8 mouse cellular contexts compared by ENCODE assay signal in the genomic region with DNA sequence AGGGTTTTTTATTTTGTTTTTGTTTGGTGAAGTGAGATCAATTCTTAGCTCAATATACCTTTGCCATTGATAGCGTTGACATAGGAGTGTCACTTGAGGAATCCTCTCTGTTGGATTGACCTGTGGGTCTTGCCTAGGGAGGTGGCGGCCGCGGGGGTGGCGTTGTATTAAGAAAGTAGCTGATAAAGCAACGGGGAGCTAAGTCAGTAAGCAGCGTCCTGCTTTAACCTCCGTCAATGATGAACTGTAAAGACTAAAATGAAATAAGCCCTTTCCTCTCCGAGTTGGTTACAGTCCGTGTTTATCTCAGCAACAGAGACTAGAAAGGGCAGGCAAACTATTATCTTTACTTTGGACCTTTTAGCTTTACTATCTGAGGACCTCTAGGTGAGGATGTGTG. TPM values are rescaled to one million over a fixed set of nuclear protein-coding genes. Genes with fewer than 3 reads are reported as not detected.
DNase-seq lines count a peak whose midpoint lies in the region; ATAC-seq and TF ChIP-seq lines count a peak whose summit lies in the region.

No protein-coding gene starts in this region.

- H3K4me2 ChIP-seq in hindbrain, postnatal 0 days (ENCODE audit: low read depth, low read length): peak overlapping the region; percentile 77
- H3K4me2 ChIP-seq in liver, embryonic 16.5 days (ENCODE audit: low read depth, low read length): peak overlapping the region; percentile 79

- no peaks in the 10 kb centered on the region for H3K36me3 ChIP-seq in heart, embryonic 10.5 days
- peaks cover 28% of the 10 kb centered on the region for H3K36me3 ChIP-seq in G1E (replicated peaks)
- H3K36me3 ChIP-seq in hindbrain, postnatal 0 days (ENCODE audit: insufficient read depth, low read length): no peaks in the 10 kb centered on the region
- H3K36me3 ChIP-seq in liver, embryonic 16.5 days (ENCODE audit: control insufficient read depth, insufficient read depth): no peaks in the 10 kb centered on the region

- no peak for DNase-seq in heart, embryonic 10.5 days (ENCODE audit: low spot score)
- DNase-seq in heart, postnatal 25 days (ENCODE audit: low spot score): no peak
- no peak for DNase-seq in G1E (ENCODE audit: low spot score)
- DNase-seq in hindbrain, postnatal 0 days (ENCODE audit: low spot score): no peak
- DNase-seq in embryo, embryonic 10 days (ENCODE audit: low spot score): no peak
- DNase-seq in gastrocnemius, adult 8-10 months (ENCODE audit: low spot score in 2 of 2): no peak

- peaks cover 9% of the 10 kb centered on the region for H3K4me1 ChIP-seq in heart, embryonic 10.5 days
- H3K4me1 ChIP-seq in G1E (ENCODE audit: insufficient read depth, low read depth, low read length): peaks cover 45% of the 10 kb centered on the region
- 0 out of 2 replicates have a peak, but pooled peaks cover 2% of the 10 kb centered on the region for H3K4me1 ChIP-seq in embryonic fibroblast, embryonic 13.5 days (ENCODE audit: control insufficient read depth, insufficient read depth, low read length)
- 0 out of 2 replicates have a peak, but pooled peaks cover 4% of the 10 kb centered on the region for H3K4me1 ChIP-seq in hindbrain, postnatal 0 days (ENCODE audit: insufficient read depth, low read length)
- H3K4me1 ChIP-seq in liver, embryonic 16.5 days (ENCODE audit: control insufficient read depth, low read depth, low read length): peaks cover 11% of the 10 kb centered on the region

- TF ChIP-seq POLR2A in embryonic fibroblast, embryonic 13.5 days (IDR thresholded peaks at IDR 0.05; ENCODE audit: low read depth, low read length): no peak

- H3K9me3 ChIP-seq in heart, embryonic 10.5 days: no peaks in the 10 kb centered on the region
- H3K9me3 ChIP-seq in G1E (replicated peaks): no peaks in the 10 kb centered on the region
- no peaks in the 10 kb centered on the region for H3K9me3 ChIP-seq in hindbrain, postnatal 0 days (ENCODE audit: low read length)
- H3K9me3 ChIP-seq in liver, embryonic 16.5 days (replicated peaks; ENCODE audit: control insufficient read depth, low read length): no peaks in the 10 kb centered on the region

- peak overlapping the region; percentile 76 for H3K9ac ChIP-seq in hindbrain, postnatal 0 days (replicated peaks; ENCODE audit: low read length)
- peak overlapping the region; percentile 86 for H3K9ac ChIP-seq in liver, embryonic 16.5 days (ENCODE audit: low read depth, low read length)

- ATAC-seq in G1E (ENCODE audit: extremely low read depth, insufficient number of reproducible peaks, low FRiP score, poor library complexity, severe bottlenecking): 0 out of 2 replicates have a peak, but pooled peaks have one; percentile 6
- peak; percentile 27; the same call in 1 of the 2 replicates for ATAC-seq in hindbrain, postnatal 0 days
- ATAC-seq in liver, embryonic 16.5 days (ENCODE audit: low read depth): 0 out of 2 replicates have a peak, but pooled peaks have one; percentile 12

- 10% methylated on average over 10 of the region's 10 CpGs for WGBS in heart, embryonic 10.5 days
- 10% methylated on average over 10 of the region's 10 CpGs for WGBS in hindbrain, postnatal 0 days
- WGBS in liver, embryonic 16.5 days (ENCODE audit: insufficient replicate concordance): 4% methylated on average over 10 of the region's 10 CpGs

- TF ChIP-seq CTCF in G1E (IDR thresholded peaks at IDR 0.05; ENCODE audit: low read depth, low read length): no peak
- TF ChIP-seq CTCF in embryonic fibroblast, embryonic 13.5 days (IDR thresholded peaks at IDR 0.05; ENCODE audit: borderline replicate concordance, insufficient read depth, low read length): no peak
- TF ChIP-seq CTCF in hindbrain, postnatal 0 days (IDR thresholded peaks at IDR 0.05; ENCODE audit: low read depth): no peak

- peak overlapping the region; percentile 60; the same call in 1 of the 2 replicates for H3K27ac ChIP-seq in heart, embryonic 10.5 days
- no peak overlapping the region for H3K27ac ChIP-seq in embryonic fibroblast, embryonic 13.5 days (ENCODE audit: insufficient read depth, low read length)
- H3K27ac ChIP-seq in hindbrain, postnatal 0 days: peak overlapping the region; percentile 28; the same call in 1 of the 2 replicates
- H3K27ac ChIP-seq in liver, embryonic 16.5 days (ENCODE audit: low read length): no peak overlapping the region

- no peaks in the 10 kb centered on the region for H3K27me3 ChIP-seq in heart, embryonic 10.5 days (ENCODE audit: insufficient read depth, poor library complexity, severe bottlenecking)
- H3K27me3 ChIP-seq in G1E (ENCODE audit: insufficient read depth, low read length): no peaks in the 10 kb centered on the region
- H3K27me3 ChIP-seq in hindbrain, postnatal 0 days (ENCODE audit: insufficient read depth, low read length): no peaks in the 10 kb centered on the region
- H3K27me3 ChIP-seq in liver, embryonic 16.5 days (ENCODE audit: control insufficient read depth, insufficient read depth, low read depth, low read length): no peaks in the 10 kb centered on the region

- intact Hi-C loops in heart, postnatal 25 days (cut with DNase I): no loop called here

- H3K4me3 ChIP-seq in heart, embryonic 10.5 days: peak overlapping the region; percentile 92
- peak overlapping the region; percentile 97 for H3K4me3 ChIP-seq in G1E (ENCODE audit: low read depth, low read length)
- peak overlapping the region; percentile 76 for H3K4me3 ChIP-seq in embryonic fibroblast, embryonic 13.5 days (ENCODE audit: insufficient read depth, low read length)
- H3K4me3 ChIP-seq in hindbrain, postnatal 0 days (ENCODE audit: low read length): peak overlapping the region; percentile 84
- peak overlapping the region; percentile 92 for H3K4me3 ChIP-seq in liver, embryonic 16.5 days (ENCODE audit: low read depth, low read length)

RNA-seq across cellular contexts. Expression of a gene that starts 0.5 kb away (rescaled TPM):
- polyA plus RNA-seq in heart, embryonic 10.5 days (2016; fragmentation: Nextera tagmentation; extraction: Ambion mirVana): 8.3 and 13.7 TPM in 2 replicates
- total RNA-seq in heart, postnatal 25 days (2021): 10 to 100 TPM; 27.2 to 31.4 TPM
- total RNA-seq in G1E (2014; fragmentation: Nextera tagmentation) (79.5 and 84.0 TPM in 2 replicates), G1E (2017) (41.9 and 46.2 TPM in 2 replicates)
- polyA plus RNA-seq in G1E (2012): 4.9 and 5.3 TPM in 2 replicates
- 23.2 and 24.7 TPM in 2 replicates for polyA plus RNA-seq in embryonic fibroblast, embryonic 13.5 days (2011; ENCODE audit: insufficient read length, low read depth, missing spikeins)
- total RNA-seq in hindbrain, postnatal 0 days (2014; rRNA removed): 27.4 and 30.7 TPM in 2 replicates
- polyA plus RNA-seq in hindbrain, postnatal 0 days (2015; fragmentation: Nextera tagmentation; extraction: Ambion mirVana): 15.8 and 16.2 TPM in 2 replicates
- 6.0 and 6.1 TPM in 2 replicates for polyA plus RNA-seq in liver, embryonic 16.5 days (2015; fragmentation: Nextera tagmentation; extraction: Ambion mirVana)
- 10 to 100 TPM; 36.9 to 51.2 (median 41.7) TPM for total RNA-seq in gastrocnemius, adult 8-10 months (2022)

Comparison
In these comparisons a context has a peak if more than half of its experiments do, and no peak if none do; other contexts are left out.
1. H3K27ac ChIP-seq: peak in heart, embryonic 10.5 days (single experiment) and hindbrain, postnatal 0 days (single experiment); none in embryonic fibroblast, embryonic 13.5 days (single experiment) and liver, embryonic 16.5 days (single experiment).
2. Peak in every context shown above with its lines, with median percentiles within 50 percentile points of each other: H3K4me3 ChIP-seq and ATAC-seq.